Mouse (Mus musculus): ENCODE results near the gene Adgrg1. TPM values are rescaled to one million over a fixed set of nuclear protein-coding genes. Genes with fewer than 3 reads are reported as not detected.

Adgrg1 gene
- polyA plus RNA-seq, 1 experiment from 2014 or later = 193 TPM

DNA sequence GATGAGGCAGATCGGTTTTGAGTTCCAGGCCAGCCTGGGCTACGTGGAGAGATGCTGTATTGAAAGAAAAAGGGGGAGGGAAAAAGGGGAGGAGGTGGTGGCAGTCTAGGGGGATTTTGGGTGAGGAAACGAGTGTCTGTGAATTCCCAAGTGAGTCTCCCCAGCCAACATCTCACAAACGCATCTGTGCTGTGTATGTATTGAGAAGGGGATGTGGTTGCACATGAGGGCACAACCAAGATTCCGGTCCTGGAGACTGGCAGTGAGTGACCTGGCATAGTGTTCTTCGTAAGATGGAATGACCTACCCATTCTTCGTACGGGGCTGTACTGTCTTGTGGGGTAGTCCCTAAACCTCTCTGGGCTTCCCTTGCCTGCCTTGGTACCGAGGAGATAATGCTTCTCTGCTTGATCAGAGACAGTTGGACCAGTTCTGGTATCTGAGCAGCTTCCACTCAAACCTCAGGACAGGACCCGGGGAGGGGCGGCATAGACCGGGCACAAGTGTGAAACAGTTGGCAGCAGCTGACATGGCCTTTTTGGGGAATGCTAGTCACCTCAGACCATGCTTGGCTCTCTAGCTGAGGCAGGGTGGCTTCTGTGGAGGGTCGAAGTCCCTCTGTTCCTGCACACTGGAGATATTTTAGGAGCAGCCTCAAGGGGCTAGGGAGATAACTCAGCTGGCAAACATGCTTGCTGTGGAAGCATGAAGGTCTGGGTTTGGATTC lies 4.2 kb downstream of the Adgrg1 start:
- Histone ChIP-seq H3K4me3 (no peak overlapping the region), H3K36me3 (no peaks in the 10 kb centered on the region), H3K4me1 (peaks cover 50% of the 10 kb centered on the region), H3K27ac (replicated peaks) (no peak overlapping the region), H3K9me3 (no peaks in the 10 kb centered on the region), H3K27me3 (peaks cover 21% of the 10 kb centered on the region), H3K4me2 (replicated peaks) (no peak overlapping the region), H3K9ac (replicated peaks) (no peak overlapping the region)
- 75% methylated on average over 13 of the region's 13 CpGs for WGBS
- ATAC-seq (ENCODE audit: low FRiP score, low read depth) = no peak

DNA sequence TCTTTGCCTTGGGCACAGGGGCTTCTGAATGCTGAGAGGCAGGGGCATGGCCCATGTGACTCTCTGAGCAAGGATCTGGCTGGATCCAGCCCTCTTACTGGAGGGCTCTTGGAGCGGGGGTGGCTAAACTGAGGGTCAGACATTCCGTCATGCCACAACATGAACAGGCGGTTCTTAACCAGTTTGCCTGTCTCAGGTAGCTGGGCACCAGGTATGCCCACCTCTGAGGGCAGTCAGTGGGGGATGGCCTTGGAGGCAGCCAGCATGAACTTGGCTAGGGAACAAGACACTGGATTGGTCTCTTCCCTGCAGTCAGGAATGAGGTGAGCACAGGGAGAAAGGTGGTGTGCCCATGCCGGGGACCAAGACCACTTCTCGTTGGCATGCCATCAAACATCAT lies 5.6 kb downstream of the Adgrg1 start:
- H3K4me1 ChIP-seq = peaks cover 64% of the 10 kb centered on the region
- WGBS = 91% methylated on average over 5 of the region's 5 CpGs
- ATAC-seq (ENCODE audit: low FRiP score, low read depth) = no peak

DNA sequence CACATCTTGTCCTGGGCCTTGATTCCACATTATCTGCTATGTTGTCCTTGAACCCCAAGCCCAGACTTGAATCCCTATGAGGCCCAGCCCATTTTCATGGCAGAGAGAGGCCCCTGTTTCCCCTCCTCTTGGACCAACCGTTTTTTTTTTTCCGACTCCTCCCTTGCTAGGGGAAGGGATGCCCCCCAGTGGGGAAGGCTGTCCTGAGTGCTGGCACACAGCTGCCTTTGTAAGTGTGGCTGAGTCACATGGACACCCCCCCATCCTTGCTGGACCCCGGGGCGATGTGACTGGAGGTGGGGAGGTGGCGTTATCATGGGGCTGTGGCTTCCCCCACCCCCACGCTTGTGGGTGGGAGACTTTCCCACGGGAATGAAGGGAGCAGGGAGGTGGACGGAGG lies 6.4 kb downstream of the Adgrg1 start:
- H3K36me3 ChIP-seq = no peaks in the 10 kb centered on the region
- no peak overlapping the region for H3K4me2 ChIP-seq (replicated peaks)
- no peak for ATAC-seq (ENCODE audit: low FRiP score, low read depth)
- H3K4me1 ChIP-seq = peaks cover 67% of the 10 kb centered on the region
- WGBS = 70% methylated on average over 8 of the region's 8 CpGs
- no peak overlapping the region for H3K4me3 ChIP-seq
- peaks cover 14% of the 10 kb centered on the region for H3K27me3 ChIP-seq
- H3K27ac ChIP-seq (replicated peaks) = no peak overlapping the region
- H3K9ac ChIP-seq (replicated peaks) = no peak overlapping the region
- H3K9me3 ChIP-seq = no peaks in the 10 kb centered on the region

More for the DNA sequence above, 5.6 kb downstream of the Adgrg1 start:
- H3K27me3 ChIP-seq = peaks cover 20% of the 10 kb centered on the region
- H3K4me3 ChIP-seq = no peak overlapping the region
- H3K9me3 ChIP-seq = no peaks in the 10 kb centered on the region
- H3K9ac ChIP-seq (replicated peaks) = no peak overlapping the region
- no peak overlapping the region for H3K4me2 ChIP-seq (replicated peaks)
- no peaks in the 10 kb centered on the region for H3K36me3 ChIP-seq
- no peak overlapping the region for H3K27ac ChIP-seq (replicated peaks)

DNA sequence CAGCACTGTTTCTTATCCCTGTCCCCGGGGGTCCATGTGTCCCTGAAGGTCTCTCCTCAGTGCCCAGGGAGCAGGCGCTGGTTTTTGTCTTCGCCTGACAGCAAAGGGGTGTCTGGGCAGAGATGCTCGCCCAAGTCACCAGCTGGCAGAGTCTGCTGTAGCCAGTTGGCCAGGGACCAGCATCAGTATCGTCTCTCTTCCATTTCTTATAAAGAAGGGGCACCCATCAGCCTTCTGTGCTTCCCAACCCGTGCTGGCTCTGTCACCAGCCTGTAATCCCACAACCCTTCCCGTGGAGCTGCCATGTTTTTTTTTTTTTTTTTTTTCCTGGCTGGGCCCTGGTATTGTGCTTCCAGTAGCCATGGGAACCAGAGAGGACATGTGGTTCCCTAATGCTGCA lies 7.3 kb downstream of the Adgrg1 start:
- Histone ChIP-seq H3K4me1 (peaks cover 73% of the 10 kb centered on the region), H3K27ac (replicated peaks) (peak overlapping the region; percentile 27; the same call in 1 of the 2 replicates), H3K36me3 (no peaks in the 10 kb centered on the region), H3K9me3 (no peaks in the 10 kb centered on the region), H3K4me3 (no peak overlapping the region), H3K27me3 (peaks cover 11% of the 10 kb centered on the region), H3K4me2 (replicated peaks) (no peak overlapping the region), H3K9ac (replicated peaks) (no peak overlapping the region)
- no peak for ATAC-seq (ENCODE audit: low FRiP score, low read depth)
- WGBS = 67% methylated on average over 7 of the region's 7 CpGs

DNA sequence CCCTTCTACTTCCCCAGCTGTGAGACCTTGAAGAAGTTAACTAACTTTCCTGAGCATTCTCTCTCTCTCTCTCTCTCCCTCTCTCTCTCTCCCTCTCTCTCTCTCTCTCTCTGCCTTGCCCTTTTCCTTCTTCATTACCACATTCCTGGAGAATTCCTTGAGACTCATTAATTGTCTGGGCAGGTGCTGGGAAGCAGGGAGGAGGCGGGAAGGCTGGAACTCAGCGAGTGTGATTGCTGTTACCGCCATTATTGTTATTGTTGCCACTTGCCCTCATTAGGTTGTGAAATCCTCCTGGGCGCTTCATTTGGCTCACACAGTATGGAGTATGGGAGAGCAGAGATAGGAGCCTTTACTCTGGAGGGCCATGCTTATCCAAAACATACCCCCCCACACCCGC lies 8.6 kb downstream of the Adgrg1 start:
- H3K4me1 ChIP-seq = peaks cover 65% of the 10 kb centered on the region
- H3K9ac ChIP-seq (replicated peaks) = no peak overlapping the region
- WGBS = 17% methylated on average over 4 of the region's 5 CpGs
- H3K4me3 ChIP-seq = no peak overlapping the region
- H3K27me3 ChIP-seq = 0 out of 2 replicates have a peak, but pooled peaks cover 5% of the 10 kb centered on the region
- H3K9me3 ChIP-seq = no peaks in the 10 kb centered on the region
- no peaks in the 10 kb centered on the region for H3K36me3 ChIP-seq
- 0 out of 2 replicates have a peak overlapping the region, but pooled peaks have one; percentile 36 for H3K4me2 ChIP-seq (replicated peaks)
- no peak overlapping the region for H3K27ac ChIP-seq (replicated peaks)
- ATAC-seq (ENCODE audit: low FRiP score, low read depth) = no peak

DNA sequence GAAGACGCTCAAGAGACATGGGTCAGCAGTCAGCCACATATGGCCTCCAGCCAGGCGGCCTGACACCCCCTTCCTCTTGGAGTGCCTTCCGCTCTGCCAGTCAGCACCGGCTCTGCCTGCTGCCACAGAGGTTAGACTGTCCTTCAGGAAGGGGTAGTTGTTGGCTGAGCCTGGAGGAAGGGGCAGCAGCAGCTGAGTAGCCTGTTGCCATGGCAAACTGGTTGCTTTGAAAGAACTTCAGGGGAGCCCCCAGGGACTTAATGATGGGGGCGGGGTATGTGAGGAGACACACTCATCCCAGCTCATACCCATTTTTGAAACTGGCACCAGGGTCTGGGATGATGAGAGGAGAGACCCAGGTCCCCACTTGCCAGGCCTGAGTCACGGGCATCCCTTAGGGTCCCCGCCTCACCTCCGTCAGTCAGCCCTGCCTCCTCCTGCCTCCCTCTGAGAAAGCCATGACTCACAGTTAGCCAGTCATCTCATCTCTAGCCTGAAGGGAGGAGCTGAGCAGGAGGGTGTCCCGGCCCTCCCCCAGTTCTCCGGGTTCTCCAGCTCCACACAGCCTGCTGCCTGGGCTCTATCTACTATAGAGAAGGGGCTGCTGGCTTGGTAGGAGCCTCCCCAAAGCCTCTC lies 9.4 kb downstream of the Adgrg1 start:
- Histone ChIP-seq H3K4me2 (replicated peaks) (peak overlapping the region; percentile 36), H3K4me3 (peak overlapping the region; percentile 10; the same call in 1 of the 2 replicates), H3K9me3 (no peaks in the 10 kb centered on the region), H3K27me3 (0 out of 2 replicates have a peak, but pooled peaks cover 5% of the 10 kb centered on the region), H3K4me1 (peaks cover 61% of the 10 kb centered on the region), H3K27ac (replicated peaks) (peak overlapping the region; percentile 56), H3K36me3 (no peaks in the 10 kb centered on the region), H3K9ac (replicated peaks) (no peak overlapping the region; the same call in 1 of the 2 replicates)
- ATAC-seq (ENCODE audit: low FRiP score, low read depth) = peak; percentile 62
- 8% methylated on average over 10 of the region's 10 CpGs for WGBS

DNA sequence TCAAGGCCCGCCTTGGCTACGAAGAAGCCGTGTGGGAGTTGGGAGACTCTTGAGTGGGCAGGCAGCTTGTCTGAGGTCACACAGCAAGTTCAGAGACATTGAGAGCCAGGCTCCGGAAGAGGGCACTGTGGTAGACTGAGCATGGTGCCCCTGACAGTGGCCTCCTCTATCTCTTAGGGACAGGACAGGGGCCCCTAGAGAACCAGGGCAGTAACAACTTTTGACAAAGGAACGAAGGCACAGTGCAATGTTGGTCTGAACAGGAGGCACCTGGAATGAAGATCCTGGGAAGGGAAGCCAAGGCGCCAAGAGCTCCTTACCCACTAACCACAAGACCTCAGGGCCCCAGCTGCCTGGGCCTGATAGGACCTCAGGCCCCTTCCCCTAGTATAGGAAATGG lies 10.5 kb downstream of the Adgrg1 start:
- no peak for ATAC-seq (ENCODE audit: low FRiP score, low read depth)
- H3K27me3 ChIP-seq = 0 out of 2 replicates have a peak, but pooled peaks cover 5% of the 10 kb centered on the region
- no peaks in the 10 kb centered on the region for H3K9me3 ChIP-seq
- no peaks in the 10 kb centered on the region for H3K36me3 ChIP-seq
- peaks cover 61% of the 10 kb centered on the region for H3K4me1 ChIP-seq
- peak overlapping the region; percentile 36; the same call in 1 of the 2 replicates for H3K4me2 ChIP-seq (replicated peaks)
- 85% methylated on average over 6 of the region's 6 CpGs for WGBS
- no peak overlapping the region for H3K27ac ChIP-seq (replicated peaks)
- no peak overlapping the region for H3K4me3 ChIP-seq
- no peak overlapping the region for H3K9ac ChIP-seq (replicated peaks)

DNA sequence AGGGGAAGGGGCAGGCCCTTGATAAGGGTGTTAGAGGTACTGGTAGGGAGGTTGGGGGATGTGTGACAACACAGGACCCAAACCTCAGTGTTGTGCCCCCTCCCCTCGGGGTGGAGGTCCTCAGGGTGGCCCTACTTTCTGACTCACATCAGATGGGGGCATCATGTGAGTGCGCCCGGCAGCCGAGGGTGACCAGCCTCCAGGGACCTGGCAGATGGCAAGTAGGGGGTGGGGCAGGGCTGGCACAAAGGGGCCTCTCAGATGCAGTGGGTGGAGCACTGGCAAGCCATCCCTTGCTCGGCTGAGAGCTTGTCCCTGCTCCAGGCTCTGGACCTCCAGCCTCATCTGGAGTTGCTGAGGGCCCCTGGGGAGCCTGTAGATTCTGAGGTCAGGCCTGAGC lies 12.1 kb downstream of the Adgrg1 start:
- no peak for ATAC-seq (ENCODE audit: low FRiP score, low read depth)
- WGBS = 75% methylated on average over 5 of the region's 5 CpGs
- Histone ChIP-seq H3K9ac (replicated peaks) (no peak overlapping the region), H3K27me3 (0 out of 2 replicates have a peak, but pooled peaks cover 13% of the 10 kb centered on the region), H3K27ac (replicated peaks) (no peak overlapping the region), H3K4me2 (replicated peaks) (no peak overlapping the region), H3K4me1 (peaks cover 67% of the 10 kb centered on the region), H3K9me3 (no peaks in the 10 kb centered on the region), H3K4me3 (no peak overlapping the region), H3K36me3 (no peaks in the 10 kb centered on the region)

DNA sequence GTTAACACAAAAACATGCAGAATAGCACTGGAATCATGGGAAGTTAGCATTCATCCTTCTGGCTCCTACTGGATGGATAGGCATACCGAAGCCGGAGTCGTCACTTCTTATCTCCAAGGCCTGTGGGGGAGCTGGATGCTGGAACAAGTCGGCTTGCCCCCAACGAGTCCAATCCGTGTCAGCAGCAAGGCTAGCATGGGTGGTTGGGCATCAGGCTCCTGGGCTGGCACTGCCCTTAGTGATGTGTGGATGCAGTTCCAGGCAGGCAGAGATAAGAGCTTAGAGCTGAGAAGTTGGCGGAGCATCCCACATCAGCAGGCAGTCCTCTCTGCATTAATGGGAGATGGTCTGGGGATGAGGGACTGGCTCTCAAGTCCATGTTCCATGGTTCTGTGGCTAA lies 13.0 kb downstream of the Adgrg1 start:
- Histone ChIP-seq H3K27ac (replicated peaks) (no peak overlapping the region), H3K4me1 (peaks cover 67% of the 10 kb centered on the region)

DNA sequence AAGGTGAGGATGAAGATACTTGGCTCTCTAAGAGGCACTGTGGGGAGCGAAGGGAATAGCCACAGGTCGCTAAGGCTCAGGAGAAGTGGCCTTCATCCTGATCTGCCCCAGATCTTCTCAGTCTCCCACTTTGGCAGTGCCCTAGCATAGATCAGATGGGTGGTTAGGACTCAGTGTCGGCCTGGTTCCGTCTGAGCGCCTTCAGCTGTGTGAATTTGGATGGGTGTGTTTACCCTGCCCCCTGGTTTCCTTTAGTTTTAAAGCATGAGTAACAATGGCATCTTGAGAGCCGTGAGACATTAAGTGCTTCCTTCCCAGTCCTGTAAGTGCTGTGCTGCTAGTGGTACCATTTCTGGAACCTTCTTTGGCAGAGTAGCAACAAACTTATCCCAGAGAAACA lies 14.1 kb downstream of the Adgrg1 start:
- ATAC-seq (ENCODE audit: low FRiP score, low read depth) = no peak
- Histone ChIP-seq H3K9ac (replicated peaks) (no peak overlapping the region), H3K4me1 (peaks cover 67% of the 10 kb centered on the region), H3K4me2 (replicated peaks) (no peak overlapping the region), H3K36me3 (no peaks in the 10 kb centered on the region), H3K27me3 (0 out of 2 replicates have a peak, but pooled peaks cover 13% of the 10 kb centered on the region), H3K9me3 (no peaks in the 10 kb centered on the region), H3K27ac (replicated peaks) (no peak overlapping the region), H3K4me3 (no peak overlapping the region)
- 90% methylated on average over 6 of the region's 6 CpGs for WGBS

More for the DNA sequence above, 13.0 kb downstream of the Adgrg1 start:
- H3K27me3 ChIP-seq = 0 out of 2 replicates have a peak, but pooled peaks cover 13% of the 10 kb centered on the region
- 89% methylated on average over 7 of the region's 7 CpGs for WGBS
- no peak for ATAC-seq (ENCODE audit: low FRiP score, low read depth)
- no peaks in the 10 kb centered on the region for H3K36me3 ChIP-seq
- H3K9me3 ChIP-seq = no peaks in the 10 kb centered on the region
- no peak overlapping the region for H3K4me2 ChIP-seq (replicated peaks)
- H3K9ac ChIP-seq (replicated peaks) = no peak overlapping the region
- H3K4me3 ChIP-seq = no peak overlapping the region

DNA sequence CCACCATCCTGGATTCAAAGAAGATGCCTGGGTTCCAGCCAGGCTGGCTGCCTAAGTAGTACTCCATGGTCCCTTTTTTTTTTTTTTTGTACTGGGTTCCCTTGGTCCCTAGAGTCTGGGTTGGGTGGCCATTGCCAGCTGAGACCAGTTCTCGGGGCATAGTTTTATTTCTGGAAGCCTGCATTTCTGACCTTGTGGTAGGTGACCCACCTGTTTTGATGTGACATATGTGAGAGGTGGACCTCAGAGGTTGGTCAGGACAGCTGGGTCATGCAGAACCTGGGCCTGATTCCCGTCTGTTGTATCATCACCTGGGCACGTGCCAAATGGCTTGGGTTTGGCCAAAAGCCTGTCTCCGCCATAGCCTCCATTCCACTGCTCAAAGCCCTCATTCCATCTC lies 15.2 kb downstream of the Adgrg1 start:
- Histone ChIP-seq H3K9ac (replicated peaks) (no peak overlapping the region), H3K4me1 (peaks cover 59% of the 10 kb centered on the region), H3K27me3 (0 out of 2 replicates have a peak, but pooled peaks cover 13% of the 10 kb centered on the region), H3K4me2 (replicated peaks) (no peak overlapping the region), H3K4me3 (no peak overlapping the region), H3K36me3 (no peaks in the 10 kb centered on the region), H3K9me3 (no peaks in the 10 kb centered on the region), H3K27ac (replicated peaks) (no peak overlapping the region)
- ATAC-seq (ENCODE audit: low FRiP score, low read depth) = no peak
- 91% methylated on average over 4 of the region's 4 CpGs for WGBS

All from midbrain, embryonic 12.5 days (tissue).